Mouse (Mus musculus) ES-E14 (cell line): Measurements from ENCODE around the gene 3110082I17Rik. TPM values are rescaled to one million over a fixed set of nuclear protein-coding genes. Genes with fewer than 3 reads are reported as not detected.
A peak's percentile ranks its signal among the peaks of the same experiment; 100 is the strongest.

Source experiments
- DNase-seq: peaks from one replicate; pipeline ENCODE4 v3.0.0-alpha.2; 2013; ENCODE audit warnings: low read depth, low spot score
- H3K27ac ChIP-seq: 2 replicates; pipeline ENCODE4 v1.5.1; 2012; ENCODE audit warnings: low read depth, mild to moderate bottlenecking, low read length, moderate library complexity, mixed read lengths; ENCODE audit not compliant: poor library complexity, insufficient read depth, severe bottlenecking
- H3K36me3 ChIP-seq: 2 replicates; pipeline ENCODE4 v1.6.1; 2012; ENCODE audit warnings: mild to moderate bottlenecking, low read length, moderate library complexity, mixed read lengths; ENCODE audit not compliant: control insufficient read depth, poor library complexity, insufficient read depth, severe bottlenecking
- H3K4me1 ChIP-seq, 2 experiments: fragments of 150-350 bp in 1 of 2; sonication (generic) in 1 of 2; 2 replicates each; pipeline ENCODE4 v1.6.1; 2012; ENCODE audit warnings: low read length in 2 of 2, mild to moderate bottlenecking in 1 of 2, mixed read lengths in 1 of 2; ENCODE audit not compliant: control insufficient read depth in 2 of 2, insufficient read depth in 2 of 2, poor library complexity in 1 of 2
- H3K4me3 ChIP-seq, 2 experiments: fragments of 150-350 bp in 1 of 2; sonication (generic) in 1 of 2; 2 replicates each; pipeline ENCODE4 v1.5.1; 2012; ENCODE audit warnings: low read length in 2 of 2, low read depth in 1 of 2, mild to moderate bottlenecking in 1 of 2, mixed read lengths in 1 of 2; ENCODE audit not compliant: insufficient read depth in 1 of 2, poor library complexity in 1 of 2, severe bottlenecking in 1 of 2
- H3K9ac ChIP-seq: 2 replicates; pipeline ENCODE4 v1.6.1; 2012; ENCODE audit warnings: low read depth, mild to moderate bottlenecking, low read length, mixed read lengths; ENCODE audit not compliant: poor library complexity, insufficient read depth, severe bottlenecking
- H3K9me3 ChIP-seq: fragments of 150-350 bp; sonication (generic); 2 replicates; pipeline ENCODE4 v1.6.1; 2012; ENCODE audit warnings: low read depth, mild to moderate bottlenecking, low read length; ENCODE audit not compliant: control insufficient read depth, insufficient read depth
- CHD2 ChIP-seq: IDR thresholded peaks from 2 replicates; pipeline ENCODE4 v1.6.1; 2014; ENCODE audit warnings: mild to moderate bottlenecking, low read depth, low read length, inconsistent platforms
- HCFC1 ChIP-seq: IDR thresholded peaks from 2 replicates; pipeline ENCODE4 v1.6.1; 2012; ENCODE audit warnings: low read length, inconsistent platforms, borderline replicate concordance; ENCODE audit not compliant: insufficient read depth
- MAFK ChIP-seq: IDR thresholded peaks from 2 replicates; pipeline ENCODE4 v1.6.1; 2014; ENCODE audit warnings: mild to moderate bottlenecking, low read depth, low read length, inconsistent platforms; ENCODE audit not compliant: insufficient read depth
- ZC3H11A ChIP-seq: IDR thresholded peaks from 2 replicates; pipeline ENCODE4 v1.6.1; 2012; ENCODE audit warnings: low read depth, mild to moderate bottlenecking, inconsistent platforms, low read length, borderline replicate concordance
- ZNF384 ChIP-seq: IDR thresholded peaks from 2 replicates; pipeline ENCODE4 v1.6.1; 2012; ENCODE audit warnings: low read depth, low read length, inconsistent platforms
- in situ Hi-C, 2 experiments: fragments of 600-800 bp; cut with MboI; formaldehyde crosslinking; loops; one replicate each; pipeline ENCODE4 v1.15.1; 2025; ENCODE audit warnings: low sequenced_read_pairs in 2 of 2, inconsistent platforms in 1 of 2; ENCODE audit not compliant: unreplicated experiment in 2 of 2
- total RNA-seq: library from RNA; depleted of rRNA; stranded (reverse); fragments of 300-350 nt; gene quantifications from 2 replicates; pipeline ENCODE4 v1.2.3, GENCODE M21; 2012

Gene 3110082I17Rik
- total RNA-seq, 1 experiment: 32.6 TPM

- Histone ChIP-seq H3K36me3 (peaks cover 6% of the 10 kb centered on the region; the same call in 1 of the 2 replicates), H3K4me1 (peaks cover 0 to 7% of the 10 kb centered on the region in 2 experiments; a peak in 1 of 4 replicates), H3K27ac (no peak overlapping the region), H3K9ac (no peak overlapping the region), H3K9me3 (no peaks in the 10 kb centered on the region), H3K4me3 (no peak overlapping the region)
- no peak for TF ChIP-seq MAFK
- in situ Hi-C loops: no loop called here
- no peak for DNase-seq
These were observed 35.1 kb downstream of the 3110082I17Rik start for GRCm38 (mm10) chr5:139425198-139425597.

- Histone ChIP-seq H3K4me3 (no peak within 1 kb of the TSS), H3K27ac (no peak within 1 kb of the TSS), H3K9me3 (no peaks in the 10 kb centered on the region), H3K36me3 (peaks cover 6% of the 10 kb centered on the region; the same call in 1 of the 2 replicates), H3K4me1 (peaks cover 0 to 11% of the 10 kb centered on the region in 2 experiments; a peak in 1 of 4 replicates), H3K9ac (no peak within 1 kb of the TSS)
- in situ Hi-C loops: no loop called here
- DNase-seq: no peak
- no peak for TF ChIP-seq ZC3H11A
- TF ChIP-seq HCFC1: no peak
- no peak for TF ChIP-seq CHD2
- TF ChIP-seq ZNF384: no peak
- no peak for TF ChIP-seq MAFK
These were observed 37.1 kb downstream of the 3110082I17Rik start, which contains the start of gene Gper1 for GRCm38 (mm10) chr5:139423026-139423865. Gper1 (plus strand) TSS chr5:139423151.

GRCm38 (mm10) chr5:139418633-139419032 is 41.7 kb downstream of the 3110082I17Rik start:
- Histone ChIP-seq H3K36me3 (peaks cover 14% of the 10 kb centered on the region), H3K27ac (no peak overlapping the region), H3K4me1 (peaks cover 0 to 6% of the 10 kb centered on the region in 2 experiments; a peak in 1 of 4 replicates), H3K9me3 (no peaks in the 10 kb centered on the region), H3K9ac (no peak overlapping the region), H3K4me3 (no peak overlapping the region)
- TF ChIP-seq ZC3H11A (no peak), ZNF384 (no peak), HCFC1 (no peak), MAFK (no peak), CHD2 (no peak)
- no peak for DNase-seq
- in situ Hi-C loops: no loop called here

GRCm38 (mm10) chr5:139418110-139418509 is 42.2 kb downstream of the 3110082I17Rik start:
- H3K27ac ChIP-seq: no peak overlapping the region
- H3K4me1 ChIP-seq: peaks cover 0 to 4% of the 10 kb centered on the region in 2 experiments; a peak in 1 of 4 replicates
- TF ChIP-seq HCFC1: no peak
- no peak for TF ChIP-seq MAFK
- no peak for DNase-seq
- H3K9me3 ChIP-seq: no peaks in the 10 kb centered on the region
- peaks cover 14% of the 10 kb centered on the region for H3K36me3 ChIP-seq
- no peak overlapping the region for H3K4me3 ChIP-seq
- H3K9ac ChIP-seq: no peak overlapping the region
- in situ Hi-C loops: no loop called here

- H3K27ac ChIP-seq: no peak overlapping the region
- in situ Hi-C loops: no loop called here
- no peaks in the 10 kb centered on the region for H3K9me3 ChIP-seq
- H3K4me1 ChIP-seq: peaks cover 0 to 4% of the 10 kb centered on the region in 2 experiments; a peak in 1 of 4 replicates
- H3K4me3 ChIP-seq: no peak overlapping the region
- H3K9ac ChIP-seq: no peak overlapping the region
- TF ChIP-seq CHD2: no peak
- TF ChIP-seq MAFK: no peak
- TF ChIP-seq HCFC1: no peak
- no peak for TF ChIP-seq ZNF384
- TF ChIP-seq ZC3H11A: no peak
- DNase-seq: peak; percentile 31
- H3K36me3 ChIP-seq: peaks cover 14% of the 10 kb centered on the region
These were observed 42.8 kb downstream of the 3110082I17Rik start for GRCm38 (mm10) chr5:139417480-139417879.
